Comparison of ENCODE assay signal across 8 mouse cellular contexts in the genomic region with DNA sequence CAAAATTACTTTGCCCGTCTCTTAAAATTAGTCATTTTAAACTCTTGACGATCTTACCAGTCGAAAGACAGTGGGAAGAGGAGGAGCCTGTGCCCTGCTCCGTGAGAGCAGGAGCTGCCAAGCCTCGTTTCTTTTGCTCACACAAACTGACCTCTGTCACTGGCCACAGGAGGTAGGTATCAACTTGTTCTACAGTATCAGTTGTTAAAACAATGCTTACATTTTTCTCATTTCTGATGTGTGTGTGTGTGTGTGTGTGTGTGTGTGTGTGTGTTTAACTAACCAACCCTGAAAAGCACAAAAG. TPM values are rescaled to one million over a fixed set of nuclear protein-coding genes. Genes with fewer than 3 reads are reported as not detected.
DNase-seq lines count a peak whose midpoint lies in the region; ATAC-seq and TF ChIP-seq lines count a peak whose summit lies in the region.

No protein-coding gene starts in this region.

- H3K9ac ChIP-seq in kidney, embryonic 15.5 days: no peak overlapping the region
- H3K9ac ChIP-seq in intestine, embryonic 14.5 days (ENCODE audit: low read length): peak overlapping the region; percentile 29; the same call in 1 of the 2 replicates
- no peak overlapping the region for H3K9ac ChIP-seq in midbrain, embryonic 16.5 days (ENCODE audit: low read depth, low read length)

- no peak for TF ChIP-seq CTCF in embryonic fibroblast, embryonic 13.5 days (IDR thresholded peaks at IDR 0.05; ENCODE audit: borderline replicate concordance, insufficient read depth, low read length)

- ATAC-seq in kidney, embryonic 15.5 days (replicated peaks; ENCODE audit: low FRiP score): peak; percentile 50
- 0 out of 2 replicates have a peak, but pooled peaks have one; percentile 25 for ATAC-seq in intestine, embryonic 14.5 days (replicated peaks; ENCODE audit: low FRiP score, low TSS enrichment, low read depth)
- ATAC-seq in midbrain, embryonic 16.5 days: peak; percentile 54; the same call in 1 of the 2 replicates

- H3K27ac ChIP-seq in kidney, embryonic 15.5 days: peak overlapping the region; percentile 33; the same call in 1 of the 2 replicates
- H3K27ac ChIP-seq in embryonic fibroblast, embryonic 13.5 days (ENCODE audit: insufficient read depth, low read length): peak overlapping the region; percentile 99
- peak overlapping the region; percentile 80 for H3K27ac ChIP-seq in intestine, embryonic 14.5 days (ENCODE audit: low read depth)
- no peak overlapping the region for H3K27ac ChIP-seq in midbrain, embryonic 16.5 days (ENCODE audit: low read length)

- peak overlapping the region; percentile 54 for H3K4me2 ChIP-seq in kidney, embryonic 15.5 days
- H3K4me2 ChIP-seq in intestine, embryonic 14.5 days (ENCODE audit: low read length): peak overlapping the region; percentile 41
- H3K4me2 ChIP-seq in midbrain, embryonic 16.5 days (ENCODE audit: low read length): peak overlapping the region; percentile 46

- no peaks in the 10 kb centered on the region for H3K9me3 ChIP-seq in kidney, embryonic 15.5 days (replicated peaks)
- no peaks in the 10 kb centered on the region for H3K9me3 ChIP-seq in intestine, embryonic 14.5 days (ENCODE audit: control insufficient read depth, low read length)
- H3K9me3 ChIP-seq in midbrain, embryonic 16.5 days (replicated peaks; ENCODE audit: control insufficient read depth, low read length, poor library complexity, severe bottlenecking): no peaks in the 10 kb centered on the region

- peak overlapping the region; percentile 20 for H3K4me3 ChIP-seq in kidney, embryonic 15.5 days (replicated peaks)
- peak overlapping the region; percentile 4; the same call in 1 of the 2 replicates for H3K4me3 ChIP-seq in embryonic fibroblast, embryonic 13.5 days (ENCODE audit: insufficient read depth, low read length)
- H3K4me3 ChIP-seq in intestine, embryonic 14.5 days (ENCODE audit: low read depth, low read length): no peak overlapping the region
- H3K4me3 ChIP-seq in midbrain, embryonic 16.5 days (ENCODE audit: low read depth, low read length): no peak overlapping the region; the same call in 1 of the 2 replicates

- no peaks in the 10 kb centered on the region for H3K36me3 ChIP-seq in kidney, embryonic 15.5 days
- no peaks in the 10 kb centered on the region for H3K36me3 ChIP-seq in intestine, embryonic 14.5 days (ENCODE audit: control insufficient read depth, insufficient read depth, low read length)
- H3K36me3 ChIP-seq in midbrain, embryonic 16.5 days (ENCODE audit: control insufficient read depth, insufficient read depth, low read length): no peaks in the 10 kb centered on the region

- H3K27me3 ChIP-seq in kidney, embryonic 15.5 days: no peaks in the 10 kb centered on the region; the same call in 1 of the 2 replicates
- H3K27me3 ChIP-seq in intestine, embryonic 14.5 days (replicated peaks; ENCODE audit: control insufficient read depth, insufficient read depth, low read length): no peaks in the 10 kb centered on the region
- H3K27me3 ChIP-seq in midbrain, embryonic 16.5 days (ENCODE audit: control insufficient read depth, insufficient read depth, low read depth, low read length): no peaks in the 10 kb centered on the region

- no peak for TF ChIP-seq POLR2A in embryonic fibroblast, embryonic 13.5 days (IDR thresholded peaks at IDR 0.05; ENCODE audit: low read depth, low read length)

- DNase-seq in kidney, adult 8-10 months: no peak
- DNase-seq in intestine, embryonic 14.5 days (ENCODE audit: low spot score): no peak
- DNase-seq in urinary bladder, postnatal 25 days (ENCODE audit: low spot score): no peak
- DNase-seq in layer of hippocampus, adult 11-12 months (ENCODE audit: low spot score): no peak
- DNase-seq in T-cell, adult 2 months (ENCODE audit: low spot score): no peak

- peaks cover 30% of the 10 kb centered on the region for H3K4me1 ChIP-seq in kidney, embryonic 15.5 days
- H3K4me1 ChIP-seq in embryonic fibroblast, embryonic 13.5 days (ENCODE audit: control insufficient read depth, insufficient read depth, low read length): peaks cover 21% of the 10 kb centered on the region
- H3K4me1 ChIP-seq in intestine, embryonic 14.5 days (replicated peaks; ENCODE audit: control insufficient read depth, insufficient read depth, low read length): peaks cover 26% of the 10 kb centered on the region
- H3K4me1 ChIP-seq in midbrain, embryonic 16.5 days (ENCODE audit: control insufficient read depth, insufficient read depth, low read length): peaks cover 9% of the 10 kb centered on the region; the same call in 1 of the 2 replicates

- 7% methylated on average over 5 of the region's 5 CpGs for WGBS in kidney, embryonic 15.5 days
- 6% methylated on average over 5 of the region's 5 CpGs for WGBS in intestine, embryonic 14.5 days
- 5% methylated on average over 5 of the region's 5 CpGs for WGBS in midbrain, embryonic 16.5 days

RNA-seq across cellular contexts. Expression of a gene that starts 41.7 kb away (rescaled TPM):
- 10.0 and 10.3 TPM in 2 replicates for polyA plus RNA-seq in kidney, embryonic 15.5 days (2015; fragmentation: Nextera tagmentation; extraction: Ambion mirVana)
- 94.4 and 114 TPM in 2 replicates for polyA plus RNA-seq in embryonic fibroblast, embryonic 13.5 days (2011; ENCODE audit: insufficient read length, low read depth, missing spikeins)
- polyA plus RNA-seq in intestine, embryonic 14.5 days (2014; fragmentation: Nextera tagmentation; extraction: Ambion mirVana): 15.0 TPM in 2 replicates
- polyA plus RNA-seq in midbrain, embryonic 16.5 days (2015; fragmentation: Nextera tagmentation; extraction: Ambion mirVana): 7.2 and 8.5 TPM in 2 replicates

Comparison
In these comparisons a context has a peak if more than half of its experiments do, and no peak if none do; other contexts are left out.
1. H3K4me3 ChIP-seq: peak in kidney, embryonic 15.5 days (single experiment) and embryonic fibroblast, embryonic 13.5 days (single experiment); none in intestine, embryonic 14.5 days (single experiment) and midbrain, embryonic 16.5 days (single experiment).
2. Peak in every context shown above with its lines, with median percentiles within 50 percentile points of each other: ATAC-seq and H3K4me2 ChIP-seq.